Mouse (Mus musculus) E14TG2a.4 (cell line): ENCODE results near the gene Adgrf1.

Experiments used
- CTCF ChIP-seq: conservative IDR thresholded peaks from 2 replicates; pipeline ENCODE4 v1.5.1; 2014; ENCODE audit warnings: low read length
- NANOG ChIP-seq: IDR thresholded peaks from 2 replicates; pipeline ENCODE4 v1.6.1; 2014; ENCODE audit warnings: borderline replicate concordance, low read length, mixed read lengths

- TF ChIP-seq CTCF: no peak
- no peak for TF ChIP-seq NANOG
Measured at GRCm38 (mm10) chr17:43247245-43247644, 22.9 kb upstream of the Adgrf1 start.
